Mouse (Mus musculus) retina, embryonic 14.5 days (tissue): ENCODE measurements at regions not wholly inside any gene's neighbourhood (a gene's known extent, or its start where the extent isn't known, plus 50 kb on each side); places are given as distances from the start of the nearest gene placed in this dataset.

ENCODE experiments used
- DNase-seq: peaks from one replicate; pipeline ENCODE4 v3.0.0-alpha.2; 2015; ENCODE audit warnings: low spot score

DNA sequence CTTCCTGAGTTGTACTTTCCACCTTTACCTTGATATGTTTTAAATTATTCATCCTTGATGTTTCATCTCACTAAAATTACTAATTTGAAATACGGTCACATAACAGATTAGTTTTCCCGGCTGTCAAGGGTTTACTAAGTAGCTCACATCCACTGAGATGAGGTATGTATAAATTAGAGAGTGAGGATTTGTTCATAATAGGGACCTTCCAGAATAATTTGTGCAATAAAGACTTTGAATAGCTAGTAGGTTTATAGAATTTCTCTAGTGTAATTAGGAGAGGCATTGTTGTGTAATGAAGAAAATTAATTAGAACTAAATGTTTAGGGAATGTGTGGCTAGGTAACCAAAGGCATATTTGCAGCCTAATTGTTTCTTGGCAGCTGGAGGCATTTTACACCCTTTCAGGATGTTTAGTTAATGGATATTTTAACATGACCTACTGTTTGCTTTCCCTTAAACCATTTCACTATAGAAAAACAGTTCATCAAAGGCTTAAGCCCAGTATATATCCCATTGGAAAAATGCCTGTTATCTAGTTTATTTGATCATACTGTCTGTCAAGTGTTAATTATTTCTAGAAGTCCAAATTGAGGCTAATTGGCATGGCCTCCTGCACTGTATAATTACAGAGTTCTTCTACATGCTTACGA, 70.8 kb downstream of the Mat2b start:
- no peak for DNase-seq

DNA sequence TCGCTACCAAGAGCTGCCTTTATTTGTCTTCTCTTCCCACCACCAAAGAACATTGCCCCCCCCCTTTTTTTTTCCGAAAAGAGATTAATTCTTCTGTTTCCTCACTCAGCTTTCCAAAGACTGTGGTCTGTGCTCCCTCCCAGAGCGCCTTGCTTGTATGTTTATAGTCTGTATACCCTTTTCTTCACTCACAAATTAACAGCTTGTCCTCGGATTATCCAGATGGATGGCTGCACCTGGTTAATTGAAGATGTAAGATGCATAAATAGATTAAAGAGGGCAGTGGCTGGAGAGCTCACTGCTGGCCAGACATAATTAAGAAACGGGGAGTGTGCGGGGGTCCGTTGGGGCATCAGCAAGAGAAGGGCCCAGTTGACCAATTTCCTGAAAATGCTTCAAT, 75.0 kb downstream of the Mat2b start:
- DNase-seq = peak; percentile 36

DNA sequence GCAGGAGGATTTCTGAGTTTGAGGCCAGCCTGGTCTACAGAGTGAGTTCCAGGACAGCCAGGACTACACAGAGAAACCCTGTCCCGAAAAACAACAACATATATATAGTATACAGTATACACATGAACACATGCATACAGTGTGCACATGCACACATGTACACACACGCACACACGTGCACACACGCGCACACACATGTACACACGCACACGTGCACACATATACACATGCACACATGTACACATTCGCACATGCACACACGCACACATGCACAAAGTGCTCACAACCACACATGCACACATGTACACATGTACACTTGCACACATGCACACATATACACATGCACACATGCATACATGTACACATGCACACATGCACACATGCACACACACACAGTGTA, 92.0 kb downstream of the Mat2b start:
- no peak for DNase-seq

DNA sequence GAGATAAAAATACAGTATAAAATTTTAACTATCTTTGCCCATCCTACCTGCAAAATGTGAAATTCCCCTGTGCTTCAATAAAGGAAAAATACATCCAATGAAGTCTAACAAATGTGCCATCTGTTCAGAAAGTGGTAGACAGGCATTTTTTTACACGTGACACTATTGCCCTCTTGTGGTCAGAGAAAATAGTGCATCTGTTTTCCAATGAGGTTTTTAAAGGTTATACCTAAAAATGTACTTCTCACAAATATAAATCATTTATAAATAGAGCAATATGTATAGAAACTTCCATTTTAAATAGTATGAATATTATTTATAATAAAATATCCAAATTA, 93.5 kb downstream of the Mat2b start:
- peak; percentile 89 for DNase-seq

DNA sequence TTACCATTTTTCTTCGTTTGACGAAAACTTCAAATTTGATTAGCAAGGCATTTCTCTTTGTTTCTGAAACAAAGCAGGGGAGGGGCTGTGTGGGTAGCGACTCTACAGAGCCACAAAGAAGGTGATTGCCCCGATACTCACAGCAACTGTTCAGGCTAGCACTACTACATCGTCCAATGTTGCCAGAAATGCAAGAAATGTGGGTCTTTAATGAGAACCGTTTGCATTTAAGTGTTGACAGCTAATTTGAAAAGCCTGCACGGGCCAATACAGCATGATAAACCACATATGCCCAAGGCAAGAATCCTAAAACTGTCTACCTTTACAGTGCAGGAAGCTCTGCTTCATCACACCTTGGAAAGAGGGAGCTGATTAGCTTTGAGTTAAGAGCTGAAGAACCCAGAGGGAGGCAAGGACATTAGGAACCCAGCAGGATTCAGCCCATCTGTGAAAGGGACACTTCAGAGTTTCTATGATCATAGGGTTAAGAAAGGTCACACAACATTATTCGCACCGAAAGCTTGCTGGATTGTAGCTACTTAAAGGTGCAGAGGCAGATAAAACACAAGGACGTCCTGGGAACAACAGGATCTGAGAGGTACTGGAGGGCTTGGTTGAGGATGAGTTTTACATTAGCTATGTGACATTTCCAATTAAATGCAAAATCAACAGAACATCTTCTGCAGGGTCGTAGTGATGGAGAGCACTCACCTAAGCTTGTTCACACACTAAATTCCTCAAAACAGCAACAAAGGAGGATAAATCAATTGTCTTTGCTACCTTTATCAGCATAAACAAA, 94.0 kb downstream of the Mat2b start:
- peak; percentile 30 for DNase-seq

DNA sequence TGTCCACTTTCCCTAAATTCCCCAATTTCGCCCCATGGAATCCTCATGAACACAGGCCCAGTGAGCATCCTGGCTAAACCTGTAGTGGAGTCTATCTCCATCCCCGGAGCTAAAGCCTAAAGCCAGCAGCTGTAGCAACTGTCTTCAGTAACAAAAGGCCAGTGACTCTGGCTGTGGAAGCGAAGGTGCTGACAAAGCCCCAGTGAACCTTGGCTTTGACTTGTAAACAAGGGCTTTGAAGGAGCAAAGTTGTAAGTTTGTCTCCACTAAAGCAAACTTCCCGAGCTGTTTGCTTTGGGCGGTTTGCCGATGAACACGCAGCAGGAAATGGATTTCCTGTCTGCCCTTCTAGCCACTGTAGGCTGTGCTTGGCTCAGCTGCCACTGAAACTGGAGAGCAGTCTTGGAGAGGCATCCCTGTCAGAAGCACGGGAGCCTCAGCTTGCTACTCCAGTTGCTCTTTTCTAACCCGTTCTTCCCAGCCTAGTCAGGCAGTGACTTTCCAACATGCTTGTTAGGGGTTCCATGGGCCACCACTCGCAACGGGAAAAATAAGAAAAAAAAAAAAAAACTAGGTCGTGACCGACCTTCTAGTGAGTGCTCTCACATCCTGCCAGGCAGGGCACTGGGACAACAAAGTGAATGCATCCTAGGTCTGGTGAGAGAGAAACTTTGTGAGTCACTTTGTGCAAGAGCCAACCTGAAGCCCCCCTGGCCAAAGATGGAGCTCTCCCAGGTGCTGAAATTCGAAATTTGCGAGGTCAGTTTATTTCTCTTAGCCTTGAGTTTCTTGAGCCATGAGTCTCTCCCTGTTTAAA, 94.8 kb downstream of the Mat2b start:
- peak; percentile 69 for DNase-seq

DNA sequence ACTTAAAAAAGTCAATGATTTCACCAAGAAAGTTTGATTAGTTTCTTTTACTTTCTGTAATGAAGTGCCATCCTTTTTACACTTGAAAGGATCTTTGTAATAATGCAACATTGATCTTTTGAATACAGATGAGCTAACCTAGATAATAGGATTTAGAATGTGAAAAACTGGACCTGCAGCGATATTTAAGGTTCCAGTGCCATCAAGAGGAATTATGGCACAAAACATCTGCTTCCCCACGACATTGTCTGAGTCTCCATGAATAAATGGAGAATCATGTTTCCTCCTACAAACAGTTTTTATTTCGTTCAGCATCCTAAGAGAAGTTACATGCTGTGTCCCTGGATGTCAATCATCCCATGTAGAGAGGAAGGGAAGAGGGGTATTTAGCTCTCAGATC, 98.7 kb downstream of the Mat2b start:
- peak; percentile 47 for DNase-seq

DNA sequence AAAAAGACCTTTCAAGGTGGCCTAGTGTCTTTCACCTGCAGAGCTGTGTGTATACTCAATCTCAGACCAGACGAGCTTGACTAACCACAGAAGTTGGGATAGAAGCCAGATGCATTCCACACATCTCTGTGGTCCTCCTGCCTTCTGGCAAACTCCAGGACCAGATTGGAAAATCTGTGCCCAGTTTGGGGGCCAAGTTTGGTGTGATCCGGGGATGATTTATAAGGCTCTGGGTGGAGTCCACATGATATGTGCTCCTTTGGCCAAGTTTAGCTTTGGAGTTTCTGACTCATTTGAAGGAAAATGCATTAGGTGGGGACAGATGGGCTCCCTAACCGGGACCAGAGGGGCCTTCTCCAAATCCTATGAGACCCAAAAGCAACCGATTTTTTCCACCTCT, 102.9 kb downstream of the Mat2b start:
- DNase-seq = no peak

DNA sequence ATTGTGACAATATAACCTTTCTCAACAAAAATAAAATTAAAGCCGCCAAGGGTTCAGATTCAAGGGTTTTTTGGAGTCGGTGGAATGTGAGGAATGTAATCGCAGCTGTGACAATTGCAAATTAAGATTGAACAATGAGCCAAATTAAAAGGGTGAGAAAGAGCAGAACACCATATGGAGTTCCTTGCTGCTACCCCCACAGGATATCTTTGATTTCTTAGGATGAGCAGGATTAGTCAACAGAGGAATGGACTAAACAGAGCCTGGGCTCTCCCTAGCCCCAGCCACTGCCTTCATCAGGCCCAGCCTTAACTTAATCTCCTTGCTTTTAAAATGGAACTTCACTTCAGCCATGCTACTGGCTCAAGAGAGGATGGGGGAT, 121.3 kb downstream of the Mat2b start:
- DNase-seq = no peak

DNA sequence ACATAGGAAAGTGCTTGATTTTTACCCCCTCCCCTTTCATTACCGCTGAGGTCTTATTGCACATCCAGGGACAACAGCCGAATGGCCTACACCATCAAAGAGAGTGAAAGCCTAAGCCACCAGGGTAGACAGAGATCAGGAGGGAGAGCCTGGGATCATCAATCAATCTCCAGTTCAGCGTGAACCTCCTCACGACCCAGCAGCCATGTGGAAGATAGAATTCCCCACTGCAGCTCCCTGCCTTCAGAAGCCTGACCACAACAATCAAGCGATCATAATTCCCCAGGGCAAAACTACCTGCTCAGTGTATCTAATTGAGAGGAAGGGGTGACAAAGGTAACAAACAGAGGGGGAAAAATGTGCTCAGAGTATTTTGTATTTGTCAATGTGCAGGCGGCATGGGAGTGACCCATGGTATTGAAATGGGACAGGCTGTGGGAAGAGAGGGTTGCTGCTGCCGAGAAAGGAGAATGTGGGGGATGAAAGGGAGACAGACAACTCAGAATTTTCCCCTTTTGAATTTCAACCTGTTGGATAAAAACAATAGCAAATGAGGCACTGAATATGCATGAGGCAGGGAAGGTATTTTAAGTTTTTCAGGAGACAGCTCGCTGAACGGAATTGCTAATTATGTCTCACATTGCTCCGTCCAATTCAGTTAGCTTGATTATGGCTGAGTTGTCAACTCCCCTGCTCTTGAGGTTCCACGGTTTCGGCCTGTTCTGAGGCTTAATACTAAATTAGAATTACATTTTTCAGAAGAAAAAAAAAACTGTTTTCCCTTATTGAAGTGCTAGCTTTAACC, 121.8 kb downstream of the Mat2b start:
- peak; percentile 51 for DNase-seq

DNA sequence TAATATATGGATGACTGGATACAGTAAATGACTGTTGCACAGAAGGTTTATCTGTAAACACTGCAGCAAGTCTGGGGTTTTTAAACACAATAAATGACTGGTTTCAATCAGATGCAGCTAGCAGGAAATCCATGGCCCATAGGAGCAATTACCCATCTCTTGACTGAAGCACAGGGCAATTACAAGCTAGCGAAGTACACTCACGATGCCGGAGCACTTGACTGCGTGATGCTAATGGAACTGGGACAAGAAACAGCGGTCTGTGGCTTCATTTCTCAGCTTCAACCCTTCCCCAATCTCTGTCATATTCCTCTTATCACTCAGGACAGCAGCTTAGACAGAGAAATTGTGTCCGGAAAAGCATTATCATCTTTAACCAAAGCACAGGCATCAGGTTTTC, 132.1 kb downstream of the Mat2b start:
- no peak for DNase-seq

DNA sequence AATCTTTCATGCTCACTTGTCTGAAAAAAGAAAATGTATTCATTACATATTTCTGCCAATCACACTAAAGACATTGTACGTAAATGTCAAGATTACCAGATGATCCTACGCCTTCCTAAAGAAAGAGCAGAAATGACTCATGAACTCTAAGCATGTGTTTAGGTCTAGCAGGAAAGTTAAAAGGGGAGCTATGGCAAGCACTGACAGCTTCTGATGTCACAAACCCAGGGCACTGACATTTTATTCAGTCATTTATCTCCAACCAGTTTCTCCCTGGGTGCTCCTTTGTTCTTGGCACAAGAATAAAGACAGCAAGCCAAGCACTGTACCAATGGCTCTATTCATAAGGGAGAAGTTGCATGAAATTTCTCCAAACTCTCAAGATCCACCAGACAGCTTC, 133.0 kb downstream of the Mat2b start:
- DNase-seq = no peak

DNA sequence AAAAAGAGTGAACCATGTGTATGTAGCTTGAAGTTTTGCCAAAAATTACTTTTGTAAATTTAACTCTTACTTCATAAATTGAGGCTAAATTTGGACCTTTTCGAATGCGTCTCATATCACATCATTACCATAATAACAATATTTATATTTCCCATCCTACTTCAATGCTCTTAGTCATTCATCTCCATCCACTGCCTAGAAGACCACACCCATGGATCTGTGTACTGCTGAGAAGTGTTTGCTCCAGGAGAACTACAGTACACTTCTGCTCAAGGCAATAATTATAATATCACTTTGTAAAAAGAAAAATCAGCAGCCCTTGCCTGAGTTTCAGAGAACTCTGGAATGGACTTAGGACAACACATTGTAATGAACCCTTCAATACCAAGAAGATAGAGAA, 133.6 kb downstream of the Mat2b start:
- DNase-seq = no peak

DNA sequence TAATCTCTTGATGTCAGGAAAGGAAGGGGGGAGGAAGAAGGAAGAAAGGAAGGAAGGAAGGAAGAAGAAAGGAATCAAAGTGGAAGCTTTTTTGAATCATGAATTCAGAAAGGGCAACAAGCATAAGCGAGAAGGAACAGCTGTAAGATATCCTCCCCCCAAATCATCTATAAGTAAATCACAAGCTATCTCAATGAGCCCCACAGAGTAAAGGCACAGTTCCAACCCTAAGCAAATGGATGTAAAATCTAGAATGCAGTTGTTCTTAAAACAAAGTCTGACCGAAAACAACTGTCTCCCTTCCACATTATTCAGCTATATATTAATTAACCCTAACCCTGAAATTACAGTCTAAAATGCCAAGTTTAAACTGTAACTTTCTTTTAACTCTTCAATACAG, 136.5 kb downstream of the Mat2b start:
- no peak for DNase-seq

DNA sequence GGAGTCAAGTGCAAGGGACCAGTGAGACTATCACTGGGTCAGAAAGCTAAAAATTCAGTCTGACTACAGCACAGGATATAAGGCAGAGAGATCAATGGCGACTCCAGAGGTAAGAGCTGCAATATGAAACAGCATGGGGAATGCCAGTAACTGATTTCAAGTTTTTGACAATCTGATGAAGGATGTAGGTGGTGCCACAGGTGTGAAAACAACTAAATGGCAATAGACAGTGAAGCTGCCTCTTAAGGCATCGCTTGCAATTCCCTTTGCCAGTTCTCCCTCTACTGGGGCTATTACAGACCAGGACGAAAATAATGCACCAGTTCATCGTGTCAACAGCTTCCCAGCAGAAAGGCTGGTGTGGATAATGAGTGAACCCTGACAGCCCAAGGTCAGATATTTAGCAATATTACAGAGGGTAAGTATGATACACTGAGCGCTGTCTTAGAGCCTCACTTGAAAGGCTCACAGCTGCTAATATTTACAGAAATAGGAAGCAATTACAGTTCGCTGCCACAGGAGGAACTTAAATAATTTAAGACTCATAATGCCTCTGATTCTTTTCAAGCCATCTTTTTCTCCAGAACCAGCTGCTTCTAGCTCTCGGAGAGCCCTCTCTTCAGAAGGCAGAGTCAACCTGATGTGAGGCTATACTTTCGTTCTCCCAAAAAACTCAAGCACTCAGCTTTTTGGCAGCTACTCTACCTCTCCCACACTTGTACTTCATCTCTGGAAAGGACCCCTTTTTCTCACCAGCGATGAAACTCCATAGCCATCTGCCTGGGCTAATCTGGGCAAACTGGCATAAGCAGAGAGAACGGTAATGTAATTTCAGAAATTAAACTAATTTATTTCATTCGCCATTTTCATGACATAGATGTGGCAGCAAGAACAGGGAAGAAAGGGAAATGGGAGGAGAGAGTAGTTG, 139.9 kb downstream of the Mat2b start:
- peak; percentile 32 for DNase-seq

DNA sequence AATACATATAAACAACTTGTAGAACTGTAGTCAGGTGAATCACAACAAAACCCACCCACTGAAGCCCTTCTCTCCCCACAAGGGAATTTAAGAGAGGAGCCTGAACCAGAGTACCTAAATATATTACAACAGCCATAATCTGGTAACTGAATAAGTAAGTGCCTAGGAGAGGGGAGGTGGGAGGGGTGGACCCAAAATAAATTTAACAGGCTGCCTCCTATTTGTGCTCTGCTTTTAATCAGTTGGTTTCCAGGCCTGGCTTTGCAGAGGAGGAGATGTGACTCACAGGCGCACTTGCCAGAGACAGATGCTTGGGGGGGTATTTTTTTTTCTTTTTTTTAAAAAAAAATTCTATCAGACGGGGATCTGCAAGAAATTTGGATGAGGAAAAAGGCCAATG, 142.9 kb downstream of the Mat2b start:
- no peak for DNase-seq

DNA sequence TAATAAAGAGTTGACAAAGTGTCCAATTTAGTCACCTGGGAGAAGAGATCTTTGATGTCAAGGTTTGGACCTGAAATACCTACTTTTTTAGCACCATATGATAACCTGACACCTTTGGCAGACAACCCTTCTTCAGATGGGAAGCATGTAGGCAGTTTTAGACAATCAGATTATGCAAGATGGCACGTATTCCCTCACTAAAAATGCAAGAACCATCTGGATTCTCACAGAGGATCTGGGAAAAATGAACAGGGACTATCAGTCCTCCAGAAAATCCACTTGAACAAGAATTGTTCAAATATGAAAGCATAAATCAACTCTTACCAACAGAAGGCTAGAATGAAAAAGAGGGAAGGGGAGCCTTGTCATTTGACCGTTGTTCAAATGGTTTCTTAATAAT, 148.4 kb downstream of the Mat2b start:
- DNase-seq = no peak

DNA sequence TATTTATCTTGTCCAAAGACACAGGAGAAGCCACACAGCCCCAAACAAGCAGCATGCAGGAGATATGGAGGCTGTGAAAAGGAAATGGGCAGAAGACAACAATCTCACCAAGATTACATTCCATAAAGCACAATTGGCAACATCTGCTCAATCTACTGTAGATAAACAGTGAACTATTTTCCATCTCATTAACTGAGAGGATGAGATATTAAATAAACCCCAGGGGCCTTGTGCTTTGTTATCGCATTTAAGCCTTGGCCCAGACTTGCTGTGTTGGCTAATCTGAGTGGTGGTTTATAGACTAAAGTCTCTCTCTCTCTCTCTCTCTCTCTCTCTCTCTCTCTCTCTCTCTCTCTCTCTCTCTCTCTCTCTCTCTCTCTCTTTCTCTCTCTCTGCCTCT, 149.5 kb downstream of the Mat2b start:
- no peak for DNase-seq

DNA sequence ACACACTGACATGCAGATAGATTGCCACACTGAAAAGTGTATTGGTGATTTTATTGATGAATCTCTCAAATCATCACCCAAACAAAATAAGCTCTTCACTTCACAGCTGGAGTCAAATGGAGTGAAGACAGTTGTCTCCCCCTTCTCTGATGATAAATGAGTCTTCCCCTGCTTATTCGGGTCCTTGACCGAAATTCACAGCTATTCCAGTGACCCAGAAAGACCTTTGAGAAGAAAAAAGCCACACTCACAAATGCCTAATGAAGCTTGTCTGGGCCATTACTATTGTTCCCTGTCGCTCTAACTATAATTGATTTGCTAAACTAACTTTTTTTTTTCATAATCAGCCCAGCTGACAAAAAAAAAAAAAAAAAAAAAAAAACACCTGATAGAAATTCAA, 154.8 kb downstream of the Mat2b start:
- DNase-seq = peak; percentile 79

DNA sequence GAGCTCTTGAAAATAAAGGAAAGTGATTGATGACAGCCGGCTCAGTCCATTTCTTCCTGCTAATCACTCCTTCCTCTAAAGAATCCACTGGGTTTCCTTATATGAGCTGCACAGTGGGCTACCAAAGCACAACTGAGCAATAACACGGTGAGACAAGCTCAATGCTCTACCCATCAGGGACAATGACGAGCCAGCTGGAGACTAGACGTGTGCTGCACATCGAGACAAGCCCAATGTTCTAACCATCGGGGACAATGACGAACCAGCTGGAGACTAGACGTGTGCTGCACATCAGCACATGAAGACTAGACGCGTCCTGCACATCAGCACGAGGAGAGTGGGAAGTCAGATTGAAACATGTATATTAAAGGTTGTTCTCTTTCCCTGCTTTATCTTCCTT, 155.2 kb downstream of the Mat2b start:
- DNase-seq = peak; percentile 76

DNA sequence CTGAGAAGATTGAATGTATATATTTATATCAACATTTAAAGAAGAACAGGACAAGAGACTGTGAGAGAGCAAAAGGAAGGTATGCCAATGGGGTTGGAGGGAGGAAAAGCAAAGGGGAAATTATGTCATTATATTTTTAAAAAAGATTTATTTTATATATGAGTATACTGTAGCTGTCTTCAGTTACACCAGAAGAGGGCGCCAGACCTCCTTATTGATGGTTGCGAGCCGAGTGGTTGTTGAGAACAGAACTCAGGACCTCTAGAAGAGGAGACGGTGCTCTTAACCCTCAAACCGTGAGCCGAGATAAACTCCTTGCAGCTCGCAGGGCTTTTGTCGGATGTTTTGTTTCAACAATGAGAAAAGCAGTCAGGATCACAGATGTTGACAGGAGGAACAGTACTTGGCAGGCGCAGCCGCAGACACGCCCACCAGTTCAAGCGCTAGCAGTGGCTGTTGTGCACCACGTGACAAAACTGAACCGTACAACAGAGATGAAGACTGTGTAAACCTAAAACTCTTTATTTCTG, 158.7 kb downstream of the Mat2b start:
- no peak for DNase-seq
